Mouse (Mus musculus) Patski (cell line): ENCODE measurements around the gene Xylt1. TPM values are rescaled to one million over a fixed set of nuclear protein-coding genes. Genes with fewer than 3 reads are reported as not detected.

Experiments used
- ATAC-seq: fragments of 100-300 bp; one replicate; pipeline ENCODE4 v1.8.0; 2021
- CTCF ChIA-PET: fragments of 350-600 bp; sonication (Branson Sonifier 250); formaldehyde crosslinking; loops from one replicate; lab custom pipeline; 2022; ENCODE audit warnings: inconsistent platforms; lab: Charles Lee
- POLR2A ChIA-PET: fragments of 350-600 bp; sonication (Branson Sonifier 250); formaldehyde crosslinking; loops from one replicate; lab custom pipeline; 2022; ENCODE audit warnings: antibody characterized with exemption, inconsistent platforms; lab: Charles Lee
- DNase-seq: peaks from one replicate; pipeline ENCODE4 v3.0.0-alpha.2; 2011; ENCODE audit warnings: low read depth, low spot score
- H3K27me3 ChIP-seq: fragments of 371-371 bp; one replicate; pipeline ENCODE4 v1.5.1; 2021
- CTCF ChIP-seq: fragments of 100-300 bp; IDR thresholded peaks from one replicate; pipeline ENCODE4 v1.5.1; 2021
- in situ Hi-C: fragments of 300-500 bp; cut with MboI; formaldehyde crosslinking; loops from 3 replicates; pipeline ENCODE4 v1.11.1; 2018; ENCODE audit warnings: low pct_unique_long_range_greater_than_20kb, mixed read lengths
- polyA plus RNA-seq: library from polyadenylated mRNA; unstranded; gene quantifications from one replicate; pipeline ENCODE4 v1.2.3, GENCODE M21; 2021

The Xylt1 gene
- polyA plus RNA-seq, 1 experiment from 2014 or later, result 20.1 TPM

GRCm38 (mm10) chr7:117636713-117637112 lies 255.9 kb downstream of the Xylt1 start:
- ATAC-seq, result no peak
- POLR2A ChIA-PET, result no interaction called here
- in situ Hi-C loops, result no loop called here
- no peak for TF ChIP-seq CTCF
- DNase-seq, result no peak
- no peaks in the 10 kb centered on the region for H3K27me3 ChIP-seq
- CTCF ChIA-PET, result no interaction called here

- CTCF ChIA-PET, result no interaction called here
Measured at GRCm38 (mm10) chr7:117637997-117638396, 257.2 kb downstream of the Xylt1 start.

DNA sequence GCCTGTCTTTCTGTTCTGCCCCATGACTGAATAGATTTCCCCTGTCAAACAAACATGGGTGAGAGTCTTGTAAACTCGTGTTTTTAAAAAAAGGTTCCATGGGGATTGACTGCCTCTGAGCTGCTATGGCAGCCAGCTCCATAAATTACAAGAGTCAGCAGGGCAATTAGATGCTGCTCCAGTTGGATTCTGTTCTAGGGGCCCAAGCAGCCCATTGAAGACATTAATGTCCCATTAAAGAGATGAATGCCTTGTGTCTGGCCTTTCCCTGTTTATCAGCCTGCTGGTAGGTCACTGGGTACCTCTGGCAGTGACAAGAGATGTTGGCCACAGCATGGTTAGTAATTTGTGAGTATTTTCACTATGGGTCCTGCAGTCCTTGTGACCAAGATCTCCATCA lies 271.9 kb downstream of the Xylt1 start:
- TF ChIP-seq CTCF, result no peak
- in situ Hi-C loops, result no loop called here
- H3K27me3 ChIP-seq, result no peaks in the 10 kb centered on the region
- ATAC-seq (no peak), DNase-seq (no peak)
- ChIA-PET POLR2A (no interaction called here), CTCF (no interaction called here)

More at GRCm38 (mm10) chr7:117637997-117638396, 257.2 kb downstream of the Xylt1 start:
- no peak for TF ChIP-seq CTCF
- H3K27me3 ChIP-seq, result no peaks in the 10 kb centered on the region
- DNase-seq (no peak), ATAC-seq (no peak)
- POLR2A ChIA-PET, result no interaction called here
- in situ Hi-C loops, result no loop called here

DNA sequence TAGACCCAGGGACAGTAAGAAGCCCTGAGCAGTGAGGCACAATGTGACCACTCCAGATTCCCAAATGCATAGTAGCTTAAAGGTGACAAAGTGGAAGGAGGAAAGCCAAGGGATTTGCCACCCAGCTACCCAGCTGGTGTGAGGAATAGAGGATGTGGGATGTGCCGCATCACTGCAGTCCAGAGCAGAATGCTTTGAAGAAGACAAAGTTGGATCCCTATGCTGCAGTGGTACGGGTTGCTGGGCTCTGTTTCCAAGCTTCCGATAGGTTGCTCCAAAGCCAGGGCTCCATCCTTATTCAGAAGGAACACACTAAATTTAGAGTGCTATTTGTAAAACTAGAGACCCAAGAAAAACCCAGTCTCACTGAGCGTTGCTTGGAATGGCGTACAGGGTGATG lies 275.0 kb downstream of the Xylt1 start:
- ChIA-PET CTCF (no interaction called here), POLR2A (no interaction called here)
- ATAC-seq (no peak), DNase-seq (no peak)
- in situ Hi-C loops, result no loop called here
- no peak for TF ChIP-seq CTCF
- no peaks in the 10 kb centered on the region for H3K27me3 ChIP-seq

- POLR2A ChIA-PET, result no interaction called here
- TF ChIP-seq CTCF, result no peak
- H3K27me3 ChIP-seq, result no peaks in the 10 kb centered on the region
- CTCF ChIA-PET, result no interaction called here
- DNase-seq (no peak), ATAC-seq (no peak)
- in situ Hi-C loops, result no loop called here
Measured at GRCm38 (mm10) chr7:117658180-117658579, 277.4 kb downstream of the Xylt1 start.

GRCm38 (mm10) chr7:117658739-117659138 lies 278.0 kb downstream of the Xylt1 start:
- in situ Hi-C loops, result no loop called here
- H3K27me3 ChIP-seq, result no peaks in the 10 kb centered on the region
- ChIA-PET CTCF (no interaction called here), POLR2A (no interaction called here)
- ATAC-seq, result no peak
- TF ChIP-seq CTCF, result no peak
- DNase-seq, result no peak

GRCm38 (mm10) chr7:117667286-117667685 lies 286.5 kb downstream of the Xylt1 start:
- no peak for ATAC-seq
- in situ Hi-C loops, result no loop called here
- ChIA-PET POLR2A (no interaction called here), CTCF (no interaction called here)
- H3K27me3 ChIP-seq, result no peaks in the 10 kb centered on the region
- TF ChIP-seq CTCF, result no peak
- DNase-seq, result no peak

GRCm38 (mm10) chr7:117668226-117668625 lies 287.4 kb downstream of the Xylt1 start:
- no peaks in the 10 kb centered on the region for H3K27me3 ChIP-seq
- in situ Hi-C loops, result no loop called here
- ChIA-PET POLR2A (no interaction called here), CTCF (no interaction called here)
- no peak for TF ChIP-seq CTCF
- DNase-seq (no peak), ATAC-seq (no peak)

DNA sequence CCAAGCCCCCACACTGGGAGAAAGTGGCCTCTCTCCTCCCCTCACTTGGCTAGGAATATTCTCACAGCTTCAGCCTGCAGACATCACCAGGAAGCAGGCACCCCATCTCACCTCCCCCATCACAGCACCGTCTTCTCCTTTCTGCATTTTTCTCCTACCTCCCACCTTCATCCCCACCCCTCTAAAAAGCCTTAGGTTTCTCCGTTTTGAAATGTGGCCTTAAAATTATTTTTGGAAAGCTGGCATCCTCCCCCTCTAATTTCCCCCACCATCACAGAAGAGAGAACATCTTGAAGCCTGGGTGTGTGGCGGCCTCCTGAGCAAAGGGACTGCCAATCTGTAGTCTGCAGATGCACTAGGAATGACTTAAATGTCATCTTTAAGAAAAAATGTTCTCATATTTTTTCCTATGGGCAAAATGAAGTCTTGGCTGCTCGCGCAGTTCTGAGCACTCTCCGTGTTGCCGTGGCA lies 291.4 kb downstream of the Xylt1 start:
- ChIA-PET POLR2A (no interaction called here), CTCF (no interaction called here)
- in situ Hi-C loops, result no loop called here
- ATAC-seq, result no peak
- no peak for DNase-seq
- no peaks in the 10 kb centered on the region for H3K27me3 ChIP-seq
- TF ChIP-seq CTCF, result no peak

- DNase-seq (no peak), ATAC-seq (no peak)
- ChIA-PET CTCF (interaction anchor here (1.2 kb wide), 1 partner anchor 12 kb away, joined by 3 read pairs; no protein-coding TSS in a partner anchor), POLR2A (no interaction called here)
- H3K27me3 ChIP-seq, result no peaks in the 10 kb centered on the region
- TF ChIP-seq CTCF, result no peak
- in situ Hi-C loops, result no loop called here
Measured at GRCm38 (mm10) chr7:117686120-117686996, 305.6 kb downstream of the Xylt1 start.

DNA sequence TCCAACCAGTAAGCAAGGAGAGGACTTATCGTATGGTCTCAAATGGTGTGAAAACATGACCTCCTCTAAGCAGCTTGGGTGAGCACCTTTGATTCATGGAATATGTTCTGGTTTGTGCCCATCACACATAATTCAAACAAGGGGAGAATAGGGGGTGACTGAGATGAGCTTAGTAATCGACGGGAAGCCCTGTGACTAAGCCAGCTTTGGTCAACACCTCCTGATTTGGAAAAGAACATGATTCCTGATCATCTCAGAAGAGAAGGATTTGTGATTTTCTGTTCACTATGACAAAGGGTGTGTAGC lies 306.2 kb downstream of the Xylt1 start:
- in situ Hi-C loops, result no loop called here
- DNase-seq (no peak), ATAC-seq (no peak)
- TF ChIP-seq CTCF, result no peak
- ChIA-PET CTCF (no interaction called here), POLR2A (no interaction called here)
- no peaks in the 10 kb centered on the region for H3K27me3 ChIP-seq
